Mouse (Mus musculus) liver, embryonic 11.5 days (tissue): ENCODE results near the gene Crebbp. TPM values are rescaled to one million over a fixed set of nuclear protein-coding genes. Genes with fewer than 3 reads are reported as not detected.
A peak's percentile ranks its signal among the peaks of the same experiment; 100 is the strongest.

Experiments used
- ATAC-seq: fragments of 200-750 bp; cut with Nextera tagmentation; replicated peaks from 2 replicates; pipeline ENCODE4 v1.8.0; 2017; ENCODE audit warnings: moderate number of reproducible peaks, mild to moderate bottlenecking, moderate TSS enrichment, moderate library complexity; ENCODE audit not compliant: low FRiP score
- DNase-seq: peaks from one replicate; pipeline ENCODE4 v3.0.0-alpha.2; 2017; ENCODE audit warnings: low spot score
- H3K27ac ChIP-seq: fragments of 300-500 bp; sonication (generic); 2 replicates; pipeline ENCODE4 v1.5.1; 2014; ENCODE audit warnings: mild to moderate bottlenecking, low read depth, low read length, control low read depth
- H3K27me3 ChIP-seq: fragments of 300-500 bp; sonication (generic); replicated peaks from 2 replicates; pipeline ENCODE4 v1.6.1; 2014; ENCODE audit warnings: low read length, mixed read lengths; ENCODE audit not compliant: control insufficient read depth, insufficient read depth
- H3K36me3 ChIP-seq: fragments of 300-500 bp; sonication (generic); 2 replicates; pipeline ENCODE4 v1.6.1; 2014; ENCODE audit warnings: mild to moderate bottlenecking, low read length, moderate library complexity, mixed read lengths; ENCODE audit not compliant: control insufficient read depth, insufficient read depth
- H3K4me1 ChIP-seq: fragments of 300-500 bp; sonication (generic); replicated peaks from 2 replicates; pipeline ENCODE4 v1.6.1; 2014; ENCODE audit warnings: low read length, mixed read lengths; ENCODE audit not compliant: control insufficient read depth, insufficient read depth
- H3K4me2 ChIP-seq: fragments of 300-500 bp; sonication (generic); 2 replicates; pipeline ENCODE4 v1.6.1; 2014; ENCODE audit warnings: mild to moderate bottlenecking, control low read depth, moderate library complexity
- H3K4me3 ChIP-seq: fragments of 300-500 bp; sonication (generic); 2 replicates; pipeline ENCODE4 v1.5.1; 2014; ENCODE audit warnings: low read depth, low read length, control low read depth
- H3K9ac ChIP-seq: fragments of 300-500 bp; sonication (generic); 2 replicates; pipeline ENCODE4 v1.6.1; 2014; ENCODE audit warnings: low read depth, low read length, control low read depth
- H3K9me3 ChIP-seq: fragments of 300-500 bp; sonication (generic); 2 replicates; pipeline ENCODE4 v1.6.1; 2016; ENCODE audit warnings: low read length, inconsistent platforms, mixed read lengths; ENCODE audit not compliant: control insufficient read depth
- WGBS: fragments of 180-500 bp; shearing (Covaris S2); extraction: QIAGEN DNeasy Blood & Tissue Kit; methylation state at CpG from one replicate; pipeline ENCODE4 v1.1.7; 2014; 5-methylcytosine and 5-hydroxymethylcytosine counted together
- microRNA-seq: library from miRNA; unstranded; fragments of <30 nt; microRNA quantifications from one replicate; pipeline ENCODE4, GENCODE M21; 2017; ENCODE audit warnings: borderline number of aligned reads
- polyA plus RNA-seq: library from polyadenylated mRNA; unstranded; fragments of >200 nt; fragmentation: Nextera tagmentation; extraction: Ambion mirVana; gene quantifications from 2 replicates; pipeline ENCODE4 v1.2.1, GENCODE M21; 2014

The Crebbp gene
- polyA plus RNA-seq, 1 experiment from 2014 or later = 20.0 TPM

GRCm38 (mm10) chr16:4033971-4034370 is 179.8 kb downstream of the Crebbp start:
- Histone ChIP-seq H3K27me3 (no peaks in the 10 kb centered on the region), H3K4me3 (no peak overlapping the region), H3K36me3 (peaks cover 20% of the 10 kb centered on the region), H3K9ac (no peak overlapping the region), H3K4me2 (no peak overlapping the region; the same call in 1 of the 2 replicates), H3K27ac (no peak overlapping the region), H3K9me3 (no peaks in the 10 kb centered on the region), H3K4me1 (peaks cover 26% of the 10 kb centered on the region)
- no peak for DNase-seq
- WGBS = 52% methylated on average over 5 of the region's 5 CpGs
- ATAC-seq = peak; percentile 74

- Histone ChIP-seq H3K4me1 (peaks cover 26% of the 10 kb centered on the region), H3K4me2 (no peak overlapping the region; the same call in 1 of the 2 replicates), H3K9me3 (no peaks in the 10 kb centered on the region), H3K27me3 (no peaks in the 10 kb centered on the region), H3K9ac (no peak overlapping the region), H3K36me3 (peaks cover 8% of the 10 kb centered on the region), H3K27ac (no peak overlapping the region), H3K4me3 (no peak overlapping the region)
- DNase-seq (no peak), ATAC-seq (peak; percentile 55)
- 45% methylated on average over 6 of the region's 6 CpGs for WGBS
These were observed 181.5 kb downstream of the Crebbp start for GRCm38 (mm10) chr16:4032341-4032748.

- H3K9me3 ChIP-seq = no peaks in the 10 kb centered on the region
- no peak for ATAC-seq
- peaks cover 26% of the 10 kb centered on the region for H3K4me1 ChIP-seq
- no peak for DNase-seq
- no peak overlapping the region for H3K9ac ChIP-seq
- H3K27me3 ChIP-seq = no peaks in the 10 kb centered on the region
- peaks cover 2% of the 10 kb centered on the region; the same call in 1 of the 2 replicates for H3K36me3 ChIP-seq
- H3K4me3 ChIP-seq = no peak overlapping the region
- 69% methylated on average over 4 of the region's 6 CpGs for WGBS
- H3K27ac ChIP-seq = no peak overlapping the region
- H3K4me2 ChIP-seq = no peak overlapping the region
These were observed 182.1 kb downstream of the Crebbp start for GRCm38 (mm10) chr16:4031441-4032274.

Small RNA genes within 50 kb of the gene (microRNA-seq; reads per million reads assigned to microRNA genes)
- not detected for gene Gm23413

Other genes with a start within 250 kb of the Crebbp start
- 0.94 and 1.1 TPM in 2 replicates for gene Nlrc3, start 237.4 kb downstream of the Crebbp start, polyA plus RNA-seq
- 21.3 and 24.5 TPM in 2 replicates for gene Slx4, start 210.2 kb downstream of the Crebbp start, polyA plus RNA-seq
- 3.9 and 6.0 TPM in 2 replicates for gene Dnase1, start 177.1 kb downstream of the Crebbp start, polyA plus RNA-seq
- 147 and 157 TPM in 2 replicates for gene Trap1, start 136.2 kb downstream of the Crebbp start, polyA plus RNA-seq
- 1.6 and 2.1 TPM in 2 replicates for gene Adcy9, start 206.5 kb upstream of the Crebbp start, polyA plus RNA-seq